Mouse (Mus musculus): ENCODE data around the gene Coasy. TPM values are rescaled to one million over a fixed set of nuclear protein-coding genes. Genes with fewer than 3 reads are reported as not detected.

The Coasy gene
- polyA plus RNA-seq, 1 experiment = 44.5 TPM

DNA sequence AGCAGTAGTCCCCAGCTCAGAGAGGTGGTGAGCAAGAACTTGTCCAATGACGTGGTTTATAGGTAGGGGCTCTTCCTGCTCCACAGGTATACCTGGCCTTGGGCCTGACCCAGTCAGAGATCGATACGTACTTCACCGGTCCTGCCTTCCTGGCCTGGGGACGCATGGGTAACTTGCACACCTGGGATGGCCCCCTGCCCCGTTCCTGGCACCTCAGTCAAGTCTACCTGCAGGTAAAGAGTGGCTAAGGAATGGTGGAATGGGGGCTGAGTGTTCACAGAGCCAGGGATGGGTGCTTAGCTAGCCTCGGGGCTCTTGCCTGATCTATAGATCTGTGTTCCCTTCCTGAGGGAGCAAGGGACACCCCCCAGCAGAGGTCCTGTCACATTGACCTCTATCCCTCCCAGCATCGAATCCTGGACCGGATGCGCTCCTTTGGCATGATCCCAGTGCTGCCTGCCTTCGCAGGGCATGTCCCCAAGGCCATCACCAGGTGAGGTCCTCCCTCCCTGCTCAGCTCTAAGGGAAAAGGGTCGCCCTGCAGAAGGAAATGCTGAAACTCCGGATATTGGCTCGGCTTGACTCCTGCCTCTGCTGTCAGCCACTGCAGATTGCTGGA, 10.4 kb upstream of the Coasy start:
- no peak for TF ChIP-seq GATA1 (IDR thresholded peaks at IDR 0.05; ENCODE audit: low read length)

DNA sequence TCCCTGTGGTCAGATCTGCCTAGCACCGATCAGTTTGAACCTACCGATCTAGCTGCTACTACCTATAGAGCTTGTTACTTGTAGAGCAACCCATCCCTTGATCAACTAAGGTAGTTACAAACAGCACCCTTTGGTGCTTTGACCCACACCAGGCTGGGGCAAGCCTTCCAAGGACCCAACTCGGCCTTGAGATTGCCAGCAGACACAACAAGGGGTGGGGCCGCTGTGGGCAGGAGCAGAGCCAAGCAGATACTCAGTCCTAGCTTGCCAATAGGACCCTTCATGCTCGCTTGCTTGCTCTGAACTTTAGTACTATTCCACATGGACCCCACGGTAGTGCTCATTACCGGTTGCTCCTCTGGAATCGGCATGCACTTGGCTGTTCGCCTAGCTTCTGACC, 4.2 kb upstream of the Coasy start, which contains the start of gene Hsd17b1:
Gene Hsd17b1, plus strand, starts transcription at position 291 of the 400 bp plus-strand sequence.
- no peak for TF ChIP-seq GATA1 (IDR thresholded peaks at IDR 0.05; ENCODE audit: low read length)

DNA sequence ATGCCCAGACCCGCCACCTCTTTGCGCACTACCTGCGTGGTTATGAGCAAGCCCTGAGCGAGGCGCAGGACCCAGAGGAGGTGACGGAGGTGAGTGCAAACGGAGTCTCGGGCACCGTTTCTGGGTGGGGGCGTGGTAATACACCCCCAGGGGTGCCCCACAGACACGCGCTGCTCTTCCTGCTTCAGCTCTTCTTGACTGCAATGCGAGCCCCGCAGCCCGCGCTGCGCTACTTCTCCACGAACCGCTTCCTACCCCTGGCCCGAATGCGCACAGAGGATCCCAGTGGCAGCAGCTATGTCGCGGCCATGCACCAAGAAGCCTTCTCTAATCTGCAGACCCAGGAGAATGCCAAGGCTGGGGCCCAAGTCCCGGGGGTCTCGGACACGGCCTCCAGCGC, 2.6 kb upstream of the Coasy start:
- no peak for TF ChIP-seq GATA1 (IDR thresholded peaks at IDR 0.05; ENCODE audit: low read length)

DNA sequence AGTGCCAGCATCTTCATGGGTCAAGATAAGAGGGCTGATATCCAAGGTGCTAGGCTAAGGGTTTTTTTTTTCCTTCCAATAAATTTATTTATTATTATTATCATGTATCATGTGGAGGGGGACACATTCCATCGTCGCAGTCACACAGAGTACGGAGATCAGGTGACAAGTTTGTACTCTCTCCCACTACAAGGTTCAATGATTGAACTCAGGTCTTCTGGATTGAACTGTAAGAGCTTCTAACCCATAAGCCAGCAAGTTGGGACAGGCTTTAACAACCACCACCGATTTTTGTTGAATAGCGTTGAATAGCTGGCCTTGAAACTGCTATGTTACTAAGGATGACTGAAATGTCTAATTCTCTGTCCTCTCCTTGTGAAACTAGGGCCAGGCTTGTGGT, 1.9 kb upstream of the Coasy start:
- TF ChIP-seq GATA1 (IDR thresholded peaks at IDR 0.05; ENCODE audit: low read length) = no peak

DNA sequence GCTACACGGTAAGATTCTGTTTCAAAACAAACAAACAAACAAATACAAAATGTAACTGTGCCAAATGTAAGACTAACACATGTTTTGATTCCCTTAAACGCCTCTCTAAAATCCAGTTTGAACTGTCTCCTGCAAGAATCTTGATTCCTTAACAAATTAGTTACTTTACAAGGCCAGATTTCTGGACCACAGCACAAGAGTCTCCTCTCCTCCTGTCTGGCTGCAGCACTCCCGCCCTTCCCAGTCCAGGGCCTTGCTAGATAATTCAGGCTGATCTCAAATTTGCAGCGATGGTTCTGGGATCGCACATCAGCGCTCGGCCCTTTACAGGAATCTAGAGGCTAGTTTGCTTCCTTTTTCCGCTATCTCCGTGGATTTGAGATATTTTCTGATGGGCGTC, 706 bp upstream of the Coasy start:
- no peak for TF ChIP-seq GATA1 (IDR thresholded peaks at IDR 0.05; ENCODE audit: low read length)

DNA sequence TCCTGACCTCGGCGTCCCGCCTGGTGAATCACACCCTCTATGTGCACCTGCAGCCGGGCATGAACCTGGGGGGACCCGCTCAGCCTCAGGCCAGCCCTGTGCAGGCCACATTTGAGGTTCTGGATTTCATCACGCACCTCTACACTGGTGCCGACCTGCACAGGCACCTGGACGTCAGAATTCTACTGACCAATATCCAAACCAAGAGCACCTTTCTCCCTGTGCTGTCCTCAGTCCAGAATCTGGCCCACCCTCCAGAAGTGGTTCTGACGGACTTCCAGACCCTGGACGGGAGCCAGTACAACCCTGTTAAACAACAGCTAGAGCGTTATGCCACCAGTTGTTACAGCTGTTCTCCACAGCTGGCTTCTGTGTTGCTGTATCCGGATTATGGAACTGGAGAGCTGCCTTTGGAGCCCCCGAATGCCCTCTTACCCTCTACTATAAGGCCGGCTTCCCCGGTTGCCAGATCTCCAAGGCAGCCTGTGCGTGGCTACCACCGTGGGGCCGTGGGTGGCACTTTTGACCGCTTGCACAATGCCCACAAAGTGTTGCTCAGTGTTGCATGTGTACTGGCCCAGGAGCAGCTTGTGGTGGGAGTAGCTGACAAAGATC, 825 bp downstream of the Coasy start:
- no peak for TF ChIP-seq GATA1 (IDR thresholded peaks at IDR 0.05; ENCODE audit: low read length)

DNA sequence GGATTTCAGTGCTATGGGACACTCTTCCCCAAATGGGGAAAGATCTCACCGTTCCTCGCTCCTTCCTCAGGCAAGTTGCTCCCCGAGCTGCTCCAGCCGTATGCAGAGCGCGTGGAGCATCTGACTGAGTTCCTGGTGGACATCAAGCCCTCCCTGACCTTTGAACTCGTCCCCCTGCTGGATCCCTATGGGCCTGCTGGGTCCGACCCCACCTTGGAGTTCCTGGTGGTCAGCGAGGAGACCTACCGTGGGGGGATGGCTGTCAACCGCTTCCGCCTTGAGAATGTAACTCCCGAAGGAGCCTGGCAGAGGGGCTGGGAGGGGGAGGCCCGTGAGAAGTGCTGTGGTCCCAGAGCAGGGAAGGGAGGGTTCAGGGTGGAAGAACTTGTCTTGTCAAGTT, 1.9 kb downstream of the Coasy start:
- no peak for TF ChIP-seq GATA1 (IDR thresholded peaks at IDR 0.05; ENCODE audit: low read length)

DNA sequence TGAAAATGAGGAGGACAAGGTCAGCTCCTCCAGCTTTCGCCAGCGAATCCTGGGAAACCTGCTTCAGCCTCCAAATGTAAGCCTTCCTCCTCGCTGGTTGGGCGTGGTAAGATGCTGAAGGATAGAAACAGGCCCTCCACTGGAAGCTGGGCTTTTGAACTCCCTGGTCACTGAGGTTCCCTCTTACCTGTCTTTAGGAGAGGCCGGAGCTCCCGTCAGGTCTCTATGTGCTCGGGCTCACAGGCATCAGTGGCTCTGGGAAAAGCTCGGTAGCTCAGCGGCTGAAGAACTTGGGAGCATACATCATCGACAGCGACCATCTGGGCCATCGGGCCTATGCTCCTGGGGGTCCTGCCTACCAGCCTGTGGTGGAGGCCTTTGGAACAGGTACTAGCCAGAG, 2.4 kb downstream of the Coasy start:
- no peak for TF ChIP-seq GATA1 (IDR thresholded peaks at IDR 0.05; ENCODE audit: low read length)

DNA sequence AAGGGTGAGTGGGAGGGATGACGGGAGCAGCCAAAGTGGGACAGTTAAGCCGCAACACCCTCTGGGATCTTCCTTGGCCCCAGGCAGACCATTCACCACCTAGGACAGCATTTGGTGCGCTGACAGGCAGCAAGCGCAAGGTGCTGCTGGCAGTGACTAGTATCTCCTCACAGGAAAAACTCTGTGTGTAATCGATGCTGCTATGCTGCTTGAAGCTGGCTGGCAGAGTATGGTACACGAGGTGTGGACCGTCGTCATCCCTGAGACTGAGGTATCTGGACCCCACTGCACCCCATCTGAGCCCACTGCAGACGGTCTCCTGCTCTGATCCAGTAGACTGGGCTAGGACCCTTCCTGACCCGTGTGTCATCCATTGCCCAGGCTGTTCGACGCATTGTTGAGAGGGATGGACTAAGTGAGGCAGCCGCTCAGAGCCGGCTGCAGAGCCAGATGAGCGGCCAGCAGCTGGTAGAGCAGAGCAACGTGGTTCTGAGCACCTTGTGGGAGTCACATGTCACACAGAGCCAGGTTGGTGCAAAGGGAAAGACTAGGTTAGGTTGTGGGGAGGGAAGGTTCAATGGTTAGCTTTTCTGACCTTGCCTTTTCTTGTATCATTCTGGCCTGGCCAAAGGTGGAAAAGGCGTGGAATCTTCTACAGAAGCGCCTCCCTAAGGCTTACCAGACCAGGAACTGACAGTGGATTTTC, 3.4 kb downstream of the Coasy start:
- TF ChIP-seq GATA1 (IDR thresholded peaks at IDR 0.05; ENCODE audit: low read length) = no peak

DNA sequence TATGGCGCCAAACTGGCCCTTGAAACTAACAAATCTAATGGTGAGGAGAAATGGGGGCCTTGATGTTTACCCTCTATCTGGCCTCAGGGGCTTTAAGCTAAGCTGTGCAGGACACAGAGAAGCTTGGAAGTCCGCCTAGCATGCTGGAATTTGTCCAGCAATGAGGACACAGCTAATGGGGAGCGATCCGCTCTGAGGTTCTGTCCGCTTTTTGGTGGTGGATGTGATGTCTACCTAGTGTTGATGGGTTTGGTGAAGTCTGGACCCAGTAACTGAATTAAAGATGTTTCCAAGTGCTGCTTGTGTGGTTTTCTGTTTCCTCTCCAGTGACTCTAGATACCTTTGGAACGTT, 3.9 kb downstream of the Coasy start:
- TF ChIP-seq GATA1 (IDR thresholded peaks at IDR 0.05; ENCODE audit: low read length) = no peak

DNA sequence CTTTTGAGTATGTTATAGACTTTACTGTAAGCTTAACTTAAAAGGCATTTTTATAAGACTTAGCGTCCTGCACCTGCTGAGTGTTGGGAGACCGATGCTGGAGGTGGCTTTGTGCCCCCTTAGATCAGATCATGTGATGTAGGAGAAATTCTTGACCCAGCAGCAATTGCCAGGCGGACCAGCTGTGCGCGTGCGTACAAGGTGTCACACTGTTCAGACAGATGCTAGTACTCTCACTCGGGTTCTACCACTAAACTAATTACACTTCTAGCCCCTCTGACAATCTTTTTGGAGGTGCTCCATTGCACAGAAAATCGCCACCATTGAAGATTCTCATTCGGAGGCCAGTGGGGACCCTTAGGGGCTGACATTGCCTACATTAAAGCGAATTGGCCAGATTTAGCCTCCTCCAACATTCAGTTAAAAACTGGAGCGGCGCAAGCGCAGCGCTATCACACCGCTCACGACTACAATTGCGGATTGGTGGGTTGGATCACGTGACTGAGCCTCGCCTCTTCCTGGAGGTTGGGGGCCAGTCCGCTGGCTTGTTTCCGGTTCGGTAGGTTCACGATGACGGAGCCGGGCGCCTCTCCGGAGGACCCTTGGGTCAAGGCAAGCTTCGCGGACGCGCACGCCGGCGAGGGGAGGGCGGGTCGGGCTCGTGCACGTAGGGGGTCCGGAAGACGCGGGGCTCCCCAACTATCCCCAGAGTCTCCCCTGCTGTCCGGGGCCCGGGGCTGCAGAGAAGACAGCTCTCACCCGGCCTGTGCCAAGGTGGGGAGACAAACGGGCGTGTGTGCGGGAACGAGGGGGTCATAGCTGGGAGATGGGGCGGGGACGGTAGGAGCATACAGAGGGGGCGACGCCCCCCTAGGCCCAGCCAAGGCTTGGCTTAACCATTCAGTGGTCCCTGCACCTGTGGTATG, 4.7 kb downstream of the Coasy start, which contains the start of gene Mlx:
Gene Mlx, plus strand, starts transcription at position 522 of the 926 bp plus-strand sequence.
- TF ChIP-seq GATA1 (IDR thresholded peaks at IDR 0.05; ENCODE audit: low read length) = no peak

DNA sequence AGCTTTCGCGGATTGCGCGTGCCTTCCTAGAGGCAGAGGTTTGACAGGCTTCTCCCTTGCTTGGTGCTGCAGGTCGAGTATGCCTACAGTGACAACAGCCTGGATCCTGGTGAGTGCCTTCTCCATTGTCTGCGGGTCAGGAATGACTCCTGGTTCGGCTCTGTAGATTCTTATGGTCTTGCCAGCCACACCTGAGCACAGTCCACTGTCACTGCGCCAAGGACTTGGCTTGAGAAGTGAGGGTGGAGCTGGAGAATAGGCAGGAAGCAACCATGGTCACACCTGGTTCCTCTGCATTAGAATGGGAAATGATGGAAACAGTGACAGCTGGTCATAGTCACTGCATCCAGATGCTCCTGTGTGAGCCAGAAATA, 5.3 kb downstream of the Coasy start:
- TF ChIP-seq GATA1 (IDR thresholded peaks at IDR 0.05; ENCODE audit: low read length) = no peak

DNA sequence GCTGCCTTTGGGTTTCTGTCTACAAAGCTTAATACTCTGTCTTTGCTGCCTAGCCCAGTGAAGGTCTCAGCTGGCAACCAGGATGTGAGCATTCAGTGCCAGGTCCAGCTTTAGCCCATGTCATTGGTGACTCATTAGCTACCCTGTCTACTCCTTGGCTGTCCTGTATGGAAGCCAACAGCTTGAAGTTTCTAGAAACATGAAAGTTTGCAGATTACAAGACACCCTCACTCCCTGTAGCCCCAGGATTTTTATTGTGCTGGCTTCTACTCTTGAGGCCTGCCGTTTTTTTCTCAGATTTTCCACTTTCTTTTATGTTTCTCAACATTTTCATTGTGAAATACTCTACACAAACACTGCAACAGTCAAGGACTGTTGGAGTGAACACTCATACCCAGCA, 7.6 kb downstream of the Coasy start:
- no peak for TF ChIP-seq GATA1 (IDR thresholded peaks at IDR 0.05; ENCODE audit: low read length)

DNA sequence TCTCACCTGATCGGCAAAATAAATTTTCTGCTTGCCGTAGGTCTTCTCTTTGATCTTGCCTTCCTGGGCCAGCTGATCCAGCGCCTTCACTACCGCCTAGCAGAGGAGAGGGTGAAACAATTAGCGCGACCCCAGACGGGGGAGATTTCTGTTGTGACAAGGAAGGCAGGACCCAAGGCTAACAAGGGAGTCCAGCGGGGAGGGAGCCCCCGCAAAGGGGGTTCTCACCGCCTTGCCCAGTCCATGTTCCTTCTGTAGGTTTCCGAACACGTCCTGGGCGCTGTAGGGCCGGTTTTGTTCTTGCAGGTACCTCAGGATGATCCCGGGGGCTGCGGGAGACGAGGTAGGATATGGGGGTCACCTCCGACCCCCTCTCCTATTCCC, 12.6 kb downstream of the Coasy start:
- no peak for TF ChIP-seq GATA1 (IDR thresholded peaks at IDR 0.05; ENCODE audit: low read length)

DNA sequence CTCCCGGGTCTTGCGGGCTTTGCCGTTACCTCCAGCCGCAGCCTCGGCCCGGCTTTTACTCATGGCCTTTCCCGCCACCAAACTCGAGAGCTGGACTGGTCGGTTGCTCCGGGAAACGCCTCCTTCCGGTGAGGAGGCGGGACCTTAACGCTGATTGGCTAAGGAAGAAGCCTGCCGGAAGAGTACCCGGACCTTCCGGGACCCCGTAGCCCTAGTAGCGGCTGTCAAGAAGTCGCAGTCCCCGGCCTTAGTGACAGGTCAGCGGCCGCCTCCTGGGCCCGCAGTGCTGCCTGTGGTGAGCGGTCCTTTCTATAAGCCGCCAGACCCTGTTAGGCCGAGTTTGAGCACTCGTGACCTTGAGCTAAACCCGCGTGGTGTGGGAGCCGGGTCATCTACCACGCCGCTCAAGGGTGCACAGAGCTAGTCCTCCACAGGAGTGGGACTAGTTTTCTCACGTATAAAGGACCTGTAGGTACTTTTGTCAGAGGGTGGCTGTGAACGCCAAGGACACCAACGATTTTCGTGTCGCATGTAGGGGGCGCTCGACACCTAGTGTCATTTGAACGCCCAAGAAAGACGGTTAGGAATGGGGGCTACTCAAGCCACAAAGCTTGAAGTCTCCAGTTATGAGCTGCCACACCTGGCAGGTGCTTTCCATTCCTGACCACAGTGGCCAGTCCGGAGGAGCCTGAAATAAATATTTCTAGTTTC, 13.1 kb downstream of the Coasy start, which contains the start of gene Psmc3ip:
Gene Psmc3ip, minus strand, starts transcription at position 123 of the 711 bp plus-strand sequence.
- no peak for TF ChIP-seq GATA1 (IDR thresholded peaks at IDR 0.05; ENCODE audit: low read length)
